Mouse (Mus musculus): ENCODE measurements around the gene Ruvbl2.
"Not testable (repeated sequence)": the region's sequence is repeated elsewhere in the genome, so short reads cannot be mapped to it uniquely, and the experiment has no call there.

The Ruvbl2 gene

DNA sequence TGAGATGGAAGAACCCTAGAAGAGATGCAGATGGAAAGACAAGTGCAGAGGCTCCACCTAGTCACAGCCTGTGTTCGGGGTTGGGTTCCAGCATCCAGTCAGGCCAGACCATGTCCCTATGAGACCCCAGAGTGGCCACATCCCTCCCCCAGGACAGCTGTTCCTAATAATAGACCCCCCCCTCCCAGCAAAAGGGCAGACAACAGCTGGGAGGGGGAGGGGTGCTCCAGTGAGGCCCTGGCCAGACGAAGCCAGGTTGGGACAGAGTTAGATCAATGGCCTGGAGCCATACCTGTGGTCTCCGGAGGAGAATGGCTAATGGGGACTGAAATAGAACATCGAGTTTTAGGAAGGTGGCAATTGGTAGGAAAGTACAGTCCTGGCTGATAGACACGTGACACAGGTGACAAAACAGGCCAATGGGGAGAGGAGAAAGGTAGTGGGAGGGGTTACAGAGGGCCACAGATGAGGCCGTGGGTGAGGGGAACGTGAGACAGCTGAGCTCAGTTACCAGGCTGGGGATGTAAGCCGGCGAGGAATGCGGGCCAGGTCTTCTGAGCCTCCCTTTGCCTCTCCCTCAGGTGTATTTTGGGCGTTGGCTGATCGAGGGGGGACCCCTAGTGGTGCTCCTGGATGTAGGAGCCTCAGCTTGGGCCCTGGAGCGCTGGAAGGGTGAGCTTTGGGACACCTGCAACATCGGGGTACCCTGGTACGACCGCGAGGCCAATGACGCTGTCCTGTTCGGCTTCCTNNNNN is at the start of gene Ruvbl2:
Gene Ruvbl2 (minus strand): TSS at position 576 of the 756 bp plus-strand sequence.
- DNase-seq, result no peak

DNA sequence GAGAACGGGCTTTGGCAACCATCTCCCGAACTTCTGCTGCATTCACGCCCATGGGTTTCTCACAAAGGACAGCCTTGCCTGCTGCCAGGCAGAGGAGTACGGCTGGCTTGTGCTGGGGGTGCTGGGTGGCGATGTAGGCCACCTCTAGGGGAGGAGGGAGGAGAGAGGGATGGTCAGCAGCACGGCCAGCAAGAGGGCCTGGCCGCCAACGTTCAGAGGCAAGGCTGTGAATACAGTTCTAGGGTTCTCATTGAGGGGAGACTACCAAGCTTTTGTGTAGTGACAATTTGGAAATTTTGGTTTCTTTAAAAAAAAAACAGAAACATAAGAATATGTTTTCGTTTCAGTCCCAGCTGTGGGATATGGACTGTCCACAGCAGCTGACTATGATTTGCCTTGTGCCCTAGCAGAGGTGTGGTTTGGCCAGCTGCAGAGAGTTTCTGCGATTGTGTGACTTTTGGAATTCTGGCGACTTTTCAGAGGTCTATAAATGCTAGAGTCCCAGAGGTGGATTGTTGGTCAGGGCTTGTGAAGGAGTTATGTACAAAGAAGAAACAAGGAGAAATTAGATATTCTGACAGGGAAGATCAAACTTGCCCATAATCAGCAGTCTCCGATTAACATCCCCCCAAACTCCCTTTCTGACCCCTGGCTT is 49.0 kb upstream of the Ruvbl2 start, which contains the start of gene Gm45808:
Gene Gm45808 (minus strand): TSS at position 51 of the 655 bp plus-strand sequence.
- DNase-seq, result no peak

DNA sequence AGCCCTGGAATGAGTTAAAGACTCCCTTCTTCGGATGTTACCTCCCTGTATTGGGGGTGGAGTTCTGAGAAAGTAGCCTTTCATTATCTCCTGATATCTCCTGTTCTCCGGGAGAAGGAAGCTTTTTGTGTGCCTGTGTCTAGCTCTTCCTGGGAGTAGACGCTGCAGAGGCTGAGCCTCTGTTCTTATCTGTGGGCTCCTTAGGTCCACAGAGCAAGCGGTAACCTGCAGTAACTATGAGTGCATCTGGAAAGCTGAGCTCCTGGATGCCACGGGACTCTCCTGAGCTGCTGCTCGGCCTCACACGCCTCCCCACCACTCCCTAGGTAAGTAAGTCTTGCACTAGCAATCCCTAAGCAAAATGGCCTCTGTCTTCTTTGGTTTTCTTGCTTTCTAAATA is 48.3 kb upstream of the Ruvbl2 start:
- DNase-seq, result no peak

DNA sequence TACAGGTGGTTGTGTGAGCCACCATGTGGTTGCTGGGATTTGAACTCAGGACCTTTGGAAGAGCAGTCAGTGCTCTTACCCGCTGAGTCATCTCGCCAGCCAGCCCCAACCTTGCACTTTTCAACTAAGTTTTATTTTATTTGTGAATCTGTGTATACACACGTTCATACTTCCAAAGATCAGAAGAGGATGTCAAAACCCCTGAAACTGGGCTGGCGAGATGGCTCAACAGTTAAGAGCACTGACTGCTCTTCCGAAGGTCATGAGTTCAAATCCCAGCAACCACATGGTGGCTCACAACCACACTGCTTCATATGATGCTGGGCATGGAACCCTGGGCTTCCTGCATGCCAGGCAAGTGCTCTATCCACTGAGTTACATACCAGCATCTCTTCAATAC is 47.1 kb upstream of the Ruvbl2 start:
- not testable (repeated sequence) for DNase-seq

DNA sequence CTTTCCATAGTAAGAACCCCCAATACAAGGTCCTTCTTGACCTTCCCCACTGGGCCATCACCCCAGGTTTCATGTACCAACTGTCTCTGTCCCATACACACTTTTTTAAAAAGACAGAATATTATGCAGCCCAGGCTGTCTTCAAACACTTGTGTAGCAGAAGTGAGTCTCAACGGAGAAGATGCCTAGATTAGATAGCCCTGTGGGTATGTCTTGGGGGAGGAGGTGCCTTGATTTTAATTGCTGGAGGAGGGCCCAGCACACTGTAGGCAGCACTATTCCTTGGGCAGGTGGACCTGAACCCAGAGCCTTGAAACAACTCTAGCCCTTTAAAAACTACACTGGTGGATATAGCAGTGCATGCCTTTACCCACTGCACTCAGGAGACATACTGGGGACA is 44.3 kb upstream of the Ruvbl2 start:
- no peak for DNase-seq

DNA sequence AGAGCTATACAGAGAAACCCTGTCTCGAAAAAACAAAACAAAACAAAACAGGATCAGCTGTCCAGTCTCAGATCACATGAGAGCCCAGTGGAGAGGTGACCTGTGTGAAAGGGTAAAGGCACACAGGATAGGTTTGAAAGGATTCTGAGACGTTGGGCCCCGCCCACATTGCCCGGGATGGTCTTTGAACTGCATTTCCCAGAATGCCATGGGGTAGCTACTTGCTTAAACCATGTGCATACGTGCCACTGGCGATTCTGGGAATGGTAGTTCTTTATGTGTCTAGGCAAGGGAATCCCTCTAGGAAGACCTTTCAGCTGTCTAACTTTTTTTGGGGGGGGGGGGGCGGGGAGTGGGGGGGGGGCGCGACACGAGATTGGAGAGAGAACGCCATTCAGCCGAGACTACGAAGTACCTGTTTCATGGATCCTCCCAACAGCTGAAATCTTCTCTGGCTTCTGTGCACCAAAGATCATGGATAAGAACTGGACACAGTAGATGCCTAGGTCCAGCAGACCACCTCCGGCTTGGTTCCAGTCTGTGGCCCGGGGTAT is 43.6 kb upstream of the Ruvbl2 start, which contains the start of gene Tulp2:
Gene Tulp2 (plus strand): TSS at position 504 of the 554 bp plus-strand sequence.
- no peak for DNase-seq

DNA sequence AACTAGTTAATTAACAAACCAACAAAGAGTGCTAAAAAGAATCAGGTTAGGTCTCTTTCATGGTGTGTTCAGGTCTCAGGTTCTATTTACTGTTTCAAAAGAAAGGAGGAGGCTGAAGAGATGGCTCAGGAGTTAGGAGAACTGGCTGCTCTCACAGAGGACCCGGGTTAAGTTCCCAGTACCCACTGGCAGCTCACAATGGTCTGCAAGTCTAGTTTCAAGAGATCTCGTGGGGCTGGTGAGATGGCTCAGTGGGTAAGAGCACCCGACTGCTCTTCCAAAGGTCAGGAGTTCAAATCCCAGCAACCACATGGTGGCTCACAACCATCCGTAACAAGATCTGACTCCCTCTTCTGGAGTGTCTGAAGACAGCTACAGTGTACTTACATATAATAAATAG is 42.4 kb upstream of the Ruvbl2 start:
- DNase-seq, result not testable (repeated sequence)

DNA sequence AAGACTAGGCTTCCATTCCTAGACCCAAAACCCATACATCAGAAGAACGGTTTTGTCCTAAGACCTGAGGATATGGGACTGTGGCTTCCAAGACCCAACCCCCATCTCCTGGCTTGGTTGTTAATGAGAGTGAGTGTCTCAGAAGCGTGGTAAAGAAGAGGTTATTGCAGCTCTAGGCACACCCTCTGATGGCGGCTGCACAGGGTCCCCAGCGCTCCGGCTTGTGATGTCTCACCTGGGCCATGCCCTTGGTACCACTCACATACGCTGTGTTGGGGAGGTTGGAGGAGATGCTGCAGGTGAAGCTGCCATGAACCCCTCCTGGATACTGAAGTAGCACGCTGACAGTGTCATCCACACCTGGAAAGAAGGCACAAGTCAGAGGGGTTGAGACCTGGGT is 40.9 kb upstream of the Ruvbl2 start:
- DNase-seq, result no peak

DNA sequence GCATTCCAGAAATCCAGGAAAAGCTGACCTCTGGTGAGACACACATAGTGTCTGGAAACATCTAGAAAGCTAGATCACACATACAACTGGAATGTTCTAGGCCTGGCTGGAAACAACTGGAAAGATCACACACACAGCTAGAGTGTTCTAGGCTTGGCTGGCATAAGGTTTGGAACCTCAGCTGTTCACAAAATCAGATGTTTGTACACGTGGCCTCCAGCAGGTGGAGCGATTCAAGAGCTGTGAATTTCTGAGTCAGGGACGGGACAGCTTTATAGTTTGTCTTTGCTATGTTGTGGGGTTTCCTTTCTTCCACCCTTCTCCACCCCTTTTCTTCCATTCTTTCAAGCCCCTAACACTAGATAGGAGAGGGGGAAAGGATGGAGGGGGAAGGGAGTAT is 39.1 kb upstream of the Ruvbl2 start:
- no peak for DNase-seq

DNA sequence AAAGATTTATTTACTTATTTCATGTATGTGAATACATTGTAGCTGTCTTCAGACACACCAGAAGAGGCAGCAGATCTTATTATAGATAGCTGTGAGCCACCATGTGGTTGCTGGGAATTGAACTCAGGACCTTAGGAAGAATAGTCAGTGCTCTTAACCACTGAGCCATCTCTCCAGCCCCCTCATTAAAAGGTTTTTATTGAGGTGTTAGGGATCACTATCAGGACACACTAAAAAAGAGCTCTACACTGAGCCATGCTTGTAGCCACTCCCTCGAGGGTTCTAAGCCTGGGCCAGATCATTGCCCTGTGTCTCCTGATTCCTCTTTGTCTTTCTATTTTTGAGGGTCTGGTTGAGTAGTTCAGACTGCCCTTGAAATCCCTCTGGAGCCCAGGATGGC is 38.6 kb upstream of the Ruvbl2 start:
- DNase-seq, result no peak

DNA sequence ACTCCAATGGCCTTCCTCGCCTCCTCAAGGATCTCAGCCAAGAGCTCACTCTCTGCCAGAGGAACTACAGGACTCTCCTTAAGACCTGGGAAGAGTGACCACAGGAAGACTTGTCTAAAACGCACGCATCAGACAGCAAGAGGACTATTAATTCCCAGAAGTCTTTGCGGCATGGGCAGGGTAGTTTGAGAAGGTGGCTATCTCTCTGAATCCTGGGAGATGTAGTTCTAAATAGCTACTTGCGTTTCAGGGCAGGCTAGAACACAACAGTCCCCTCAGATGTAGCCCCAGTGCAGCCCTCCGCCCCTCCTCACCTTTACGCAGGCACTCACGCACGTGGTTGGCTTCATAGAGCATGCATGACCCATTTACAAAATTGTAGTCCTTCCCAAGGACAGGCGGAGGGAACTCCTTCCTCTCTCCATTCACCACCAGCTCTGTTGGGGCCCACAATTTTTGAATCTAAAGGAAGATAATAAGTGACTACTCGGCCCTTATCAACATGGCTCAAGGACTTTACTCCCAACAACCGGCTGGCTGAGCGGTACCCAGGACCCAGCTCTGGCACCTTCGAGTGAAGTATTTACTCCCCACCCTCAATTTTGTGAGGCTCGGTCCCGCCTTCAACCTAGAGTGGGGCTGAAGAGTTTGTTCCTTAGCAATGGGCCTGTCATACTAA is 37.5 kb upstream of the Ruvbl2 start:
- no peak for DNase-seq

DNA sequence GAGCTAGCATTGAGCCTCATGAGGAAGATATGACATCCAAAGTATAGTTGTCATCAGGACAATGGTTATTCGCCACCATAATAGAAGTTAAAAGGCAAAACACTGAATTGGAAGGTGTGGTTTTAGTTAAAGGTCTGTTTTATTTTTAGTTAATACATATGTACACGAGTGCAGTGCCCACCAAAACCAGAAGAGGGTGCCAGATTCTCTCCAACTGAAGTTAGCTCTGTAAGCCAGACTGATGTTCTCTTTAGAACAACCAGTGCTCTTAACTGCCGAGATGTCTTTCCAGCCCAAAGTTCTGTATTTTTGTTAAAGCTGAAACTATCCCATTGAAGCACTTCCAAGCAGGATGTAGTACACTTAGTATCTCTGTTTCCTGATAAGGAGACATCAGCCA is 33.0 kb upstream of the Ruvbl2 start:
- no peak for DNase-seq

DNA sequence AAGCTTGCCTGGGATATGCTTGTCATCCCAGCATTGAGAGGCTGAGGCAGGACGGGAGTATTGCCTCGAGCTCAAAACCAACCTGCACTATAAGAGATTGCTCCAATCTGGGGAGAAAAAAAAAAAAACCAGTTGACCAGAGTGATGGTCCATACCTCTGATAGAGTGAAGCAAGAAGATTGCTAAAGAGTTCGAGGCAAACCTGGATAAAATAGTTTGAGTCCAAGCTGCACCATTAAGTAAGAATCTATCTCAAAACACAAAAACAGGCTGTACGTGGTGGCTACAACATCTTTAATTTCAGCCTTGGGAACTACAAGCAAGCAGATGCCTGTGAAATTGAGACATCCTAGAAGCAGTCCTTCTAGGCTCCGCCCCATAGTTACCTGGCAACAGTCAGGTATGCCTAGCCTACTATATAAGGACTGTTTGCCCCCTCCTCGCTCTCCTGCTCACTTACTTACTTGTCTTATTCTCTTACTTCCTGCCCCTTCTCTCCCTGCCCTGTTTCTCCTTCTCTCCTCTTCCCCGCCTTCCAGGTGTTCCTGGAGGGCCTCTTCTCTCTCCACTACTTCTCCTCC is 29.3 kb upstream of the Ruvbl2 start:
- DNase-seq, result no peak

DNA sequence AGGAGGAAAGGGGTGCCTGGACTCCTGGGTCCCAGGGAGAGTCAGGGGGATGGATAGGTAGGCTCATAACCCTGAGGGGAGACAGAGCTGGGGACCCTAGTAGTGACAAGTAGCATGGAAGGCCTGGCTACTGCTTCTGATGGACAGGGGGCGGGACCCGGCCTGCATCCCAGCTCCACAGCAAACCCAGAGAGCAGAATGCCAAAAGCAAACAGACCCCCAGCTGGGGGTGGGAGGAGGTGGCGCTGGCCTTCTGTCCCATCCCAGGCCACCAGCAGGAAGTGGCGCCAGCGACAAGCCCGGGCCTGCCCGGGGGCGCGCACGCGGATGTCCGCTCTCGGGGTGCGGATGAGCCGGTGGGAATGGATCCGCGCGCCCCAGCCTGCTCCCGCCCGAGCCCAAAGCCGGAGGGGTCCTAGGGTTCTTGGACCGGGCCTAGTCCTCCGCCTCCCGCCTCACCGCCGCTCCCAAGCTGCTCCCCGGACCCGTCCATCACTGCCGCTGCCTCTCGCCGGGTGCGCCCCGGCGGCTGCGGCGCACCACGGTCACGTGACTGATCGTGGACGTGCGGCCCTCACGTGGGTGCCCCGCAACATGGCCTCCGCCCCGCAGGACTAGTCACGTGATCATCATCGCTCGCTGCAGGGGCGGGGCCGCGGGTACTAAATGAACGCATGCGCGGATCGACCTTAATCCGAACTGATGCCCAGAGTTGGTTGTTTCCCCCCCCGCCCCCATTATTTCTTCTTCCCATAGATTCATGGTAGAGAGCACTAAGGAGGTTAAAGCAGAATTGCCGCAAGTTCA is 28.6 kb upstream of the Ruvbl2 start, which contains the start of gene Bax:
Gene Bax (minus strand): TSS at position 616 of the 807 bp plus-strand sequence.
- DNase-seq, result peak; percentile 98

DNA sequence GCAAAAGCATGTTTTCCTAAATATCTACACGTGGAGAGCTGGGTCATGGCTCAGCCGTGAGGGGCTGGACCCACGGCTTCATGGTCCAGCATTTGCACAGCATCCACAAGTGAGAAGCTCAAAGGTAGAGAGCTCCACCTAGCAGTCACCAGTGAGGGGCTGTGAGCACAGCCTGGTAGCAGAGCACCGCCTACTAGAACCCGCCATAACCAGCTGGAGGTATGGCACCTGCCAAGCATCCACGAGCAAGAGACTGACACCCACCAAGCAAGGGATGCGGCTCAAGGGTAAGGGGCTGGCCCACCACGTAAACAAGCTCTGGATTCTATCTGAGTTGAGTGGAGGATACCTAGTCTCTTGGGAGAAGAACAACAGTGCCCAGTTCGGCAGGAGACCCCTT is 27.7 kb upstream of the Ruvbl2 start:
- no peak for DNase-seq

DNA sequence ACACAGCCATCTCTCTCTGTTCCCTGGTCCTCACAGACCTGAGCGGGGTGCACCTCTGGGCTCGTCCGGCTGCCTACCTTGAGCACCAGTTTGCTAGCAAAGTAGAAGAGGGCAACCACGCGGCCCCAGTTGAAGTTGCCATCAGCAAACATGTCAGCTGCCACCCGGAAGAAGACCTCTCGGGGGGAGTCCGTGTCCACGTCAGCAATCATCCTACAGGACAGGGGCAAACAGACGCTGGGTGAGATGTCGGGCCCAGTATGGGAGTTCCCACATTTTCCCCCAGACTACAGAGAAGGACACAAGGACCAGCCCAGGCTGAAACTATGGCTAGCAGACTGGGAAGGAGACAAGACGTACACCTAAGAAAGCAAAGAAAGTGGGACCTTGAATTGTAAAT is 27.2 kb upstream of the Ruvbl2 start:
- no peak for DNase-seq

DNA sequence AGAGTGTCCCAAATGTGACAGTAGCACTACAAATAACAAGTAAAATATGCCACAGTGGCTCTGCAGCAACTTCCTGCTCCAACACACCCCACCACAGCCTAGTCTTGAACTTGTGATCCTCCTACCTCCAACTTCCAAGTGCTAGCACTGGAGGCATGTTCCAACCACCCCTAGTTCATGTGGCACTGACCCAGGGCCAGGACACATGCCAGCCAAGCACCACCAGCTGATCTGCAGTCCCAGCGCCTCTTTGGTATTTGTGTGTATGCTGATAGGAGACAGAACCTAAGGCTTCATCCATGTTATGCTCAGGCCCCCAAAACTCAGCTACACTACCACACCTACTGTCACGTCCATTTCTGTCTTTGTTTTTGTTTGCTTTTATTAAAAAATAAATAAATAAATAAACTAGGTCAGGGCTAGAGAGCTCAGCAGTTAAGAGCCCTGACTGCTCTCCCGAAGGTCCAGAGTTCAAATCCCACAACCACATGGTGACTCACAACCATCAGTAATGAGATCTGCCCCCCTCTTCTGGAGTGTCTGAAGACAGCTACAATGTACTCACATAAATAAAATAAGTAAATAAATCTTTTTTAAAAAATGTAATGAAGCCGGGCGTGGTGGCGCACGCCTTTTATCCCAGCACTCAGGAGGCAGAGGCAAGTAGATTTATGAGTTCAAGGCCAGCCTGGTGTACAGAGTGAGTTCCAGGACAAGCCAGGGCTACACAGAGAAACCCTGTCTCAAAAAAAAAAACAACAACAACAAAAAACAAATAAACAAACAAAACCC is 26.3 kb upstream of the Ruvbl2 start:
- DNase-seq, result no peak

DNA sequence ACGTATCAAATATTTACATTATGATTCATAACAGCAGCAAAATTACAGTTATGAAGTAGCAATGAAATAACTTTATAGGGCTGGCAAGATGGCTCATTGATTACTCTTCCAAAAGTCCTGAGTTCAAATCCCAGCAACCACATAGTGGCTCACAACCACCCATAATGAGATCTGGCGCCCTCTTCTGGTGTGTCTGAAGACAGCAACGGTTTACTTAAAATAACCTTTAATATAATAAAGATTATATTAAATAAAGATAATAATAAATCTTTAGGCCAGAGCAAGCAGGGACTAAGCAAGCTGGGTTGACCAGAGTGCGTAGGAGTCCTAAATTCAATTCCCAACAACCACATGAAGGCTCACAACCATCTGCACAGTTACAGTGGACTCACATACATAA is 25.0 kb upstream of the Ruvbl2 start:
- DNase-seq, result not testable (repeated sequence)

DNA sequence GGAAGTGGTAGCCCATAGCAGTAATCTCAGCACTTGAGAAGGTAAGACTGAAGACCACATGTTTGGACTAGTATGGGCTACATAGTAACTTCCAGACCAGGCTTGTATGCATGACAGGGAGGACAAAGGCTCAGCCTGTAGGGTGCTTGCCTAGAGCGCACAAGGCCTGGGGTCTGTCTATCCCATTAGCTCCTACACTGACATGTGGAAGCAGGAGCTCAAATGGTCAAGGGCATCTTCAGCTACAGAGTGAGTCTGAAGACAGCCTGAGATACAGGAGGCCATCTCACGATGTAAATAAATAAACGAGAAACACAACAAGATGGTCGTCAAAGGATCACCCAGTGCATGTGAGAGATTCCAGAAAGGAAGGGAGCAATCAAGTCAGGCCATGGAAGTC is 24.4 kb upstream of the Ruvbl2 start:
- no peak for DNase-seq

DNA sequence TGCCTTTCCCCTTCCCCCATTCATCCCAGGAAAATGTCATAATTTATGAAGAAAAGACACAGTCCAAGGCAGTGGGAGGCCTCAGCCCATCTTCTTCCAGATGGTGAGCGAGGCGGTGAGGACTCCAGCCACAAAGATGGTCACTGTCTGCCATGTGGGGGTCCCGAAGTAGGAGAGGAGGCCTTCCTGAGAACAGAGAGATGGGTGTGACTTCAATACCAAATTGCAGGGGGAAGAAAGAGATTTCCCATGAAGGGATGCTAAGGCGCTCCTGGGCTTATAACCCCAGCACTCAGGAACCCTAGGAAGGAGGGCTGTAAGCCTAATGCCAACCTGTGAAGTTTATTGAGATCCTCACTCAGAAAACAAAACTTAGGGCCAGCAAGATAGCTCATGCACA is 23.9 kb upstream of the Ruvbl2 start:
- no peak for DNase-seq

DNA sequence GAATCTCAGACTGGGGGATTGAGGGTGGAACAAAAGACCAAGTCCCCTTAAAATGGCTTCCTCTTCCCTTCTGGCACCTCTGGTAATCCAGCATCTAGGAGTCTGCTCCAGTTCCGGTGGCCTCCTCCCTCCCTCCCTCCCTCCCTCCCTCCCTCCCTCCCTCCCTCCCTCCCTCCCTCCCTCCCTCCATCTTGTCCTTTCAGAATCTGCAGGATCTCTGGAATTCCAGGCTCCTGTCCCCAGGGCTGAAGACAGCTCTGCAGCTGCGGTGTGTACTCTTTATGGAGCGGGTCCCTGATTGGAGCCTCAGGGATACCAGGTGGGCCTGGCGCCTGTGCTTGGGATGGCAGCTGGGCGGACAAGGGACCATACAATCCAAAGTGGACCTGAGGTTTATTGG is 23.4 kb upstream of the Ruvbl2 start:
- no peak for DNase-seq

All from cerebellum, adult 11 months (tissue).